14 mouse cellular contexts compared by ENCODE assay signal in the genomic region with DNA sequence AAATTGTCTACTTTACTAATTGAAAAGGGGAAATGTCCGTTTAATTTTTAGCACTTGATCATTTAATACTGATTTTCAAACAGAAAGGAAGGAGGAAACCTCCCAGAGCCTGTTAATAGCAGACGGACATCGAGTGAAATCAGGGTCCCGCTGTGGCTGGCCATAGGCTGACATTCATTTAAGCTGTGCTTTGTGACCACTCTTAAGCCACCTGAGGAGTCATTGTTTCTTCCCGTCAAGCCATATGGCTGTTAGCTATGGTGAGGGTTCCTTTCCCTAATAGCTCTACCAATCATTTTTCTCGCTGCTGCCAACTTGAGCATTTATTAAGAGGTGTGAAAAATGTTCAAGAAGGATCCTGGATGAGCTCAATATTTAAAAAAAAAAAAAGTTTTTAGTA.
"Had no signal": no experiment of that assay in that cellular context is flagged by ENCODE, and none has a peak within 500 bp of the region (broad histone marks: within the 10 kb centered on the region; RNA-seq: fewer than 3 reads in every experiment).

No protein-coding gene starts in this region.

- H3K9ac ChIP-seq: kidney, embryonic 15.5 days; liver, embryonic 15.5 days; neural tube, embryonic 12.5 days had no signal

- H3K27me3 ChIP-seq: kidney, embryonic 15.5 days; liver, embryonic 15.5 days; neural tube, embryonic 12.5 days had no signal

- H3K27ac ChIP-seq: kidney, embryonic 15.5 days; left cerebral cortex, adult 2 months; limb, embryonic 10.5 days; liver, embryonic 15.5 days; neural tube, embryonic 12.5 days had no signal

- H3K9me3 ChIP-seq: kidney, embryonic 15.5 days; limb, embryonic 10.5 days; liver, embryonic 15.5 days; neural tube, embryonic 12.5 days had no signal

- H3K4me3 ChIP-seq: kidney, embryonic 15.5 days; left cerebral cortex, adult 2 months; limb, embryonic 10.5 days; liver, embryonic 15.5 days; neural tube, embryonic 12.5 days had no signal

- DNase-seq: kidney, adult 2 months; kidney, postnatal 14 days; lung, adult 2 months; lung, postnatal 36 days; right cerebral cortex, postnatal 14 days; thymus, adult 18-20 months; thymus, postnatal 14 days had no signal

- H3K4me1 ChIP-seq: kidney, embryonic 15.5 days; limb, embryonic 10.5 days; liver, embryonic 15.5 days; neural tube, embryonic 12.5 days had no signal

- H3K4me2 ChIP-seq: kidney, embryonic 15.5 days; liver, embryonic 11.5 days; liver, embryonic 15.5 days; neural tube, embryonic 12.5 days had no signal

- ATAC-seq: lung, postnatal 0 days had no signal

- H3K36me3 ChIP-seq: kidney, embryonic 15.5 days; limb, embryonic 10.5 days; liver, embryonic 15.5 days; neural tube, embryonic 12.5 days had no signal
